In genomic region chr6:120022042-120022441, GRCm38 (mm10) we compare ENCODE assay signal across 21 mouse cellular contexts. TPM values are rescaled to one million over a fixed set of nuclear protein-coding genes. Genes with fewer than 3 reads are reported as not detected.
DNase-seq lines count a peak whose midpoint lies in the region; ATAC-seq and TF ChIP-seq lines count a peak whose summit lies in the region.
"Had no signal": no experiment of that assay in that cellular context is flagged by ENCODE, and none has a peak within 500 bp of the region (broad histone marks: within the 10 kb centered on the region; RNA-seq: fewer than 3 reads in every experiment).

No protein-coding gene starts in this region.

- no peaks in the 10 kb centered on the region for H3K27me3 ChIP-seq in intestine, embryonic 15.5 days (replicated peaks)
- H3K27me3 ChIP-seq: CH12.LX, Patski had no signal

- WGBS in intestine, embryonic 15.5 days, result 87% methylated on average over 3 of the region's 3 CpGs

- no peak overlapping the region for H3K9ac ChIP-seq in intestine, embryonic 15.5 days

- ATAC-seq in frontal cortex, adult (ENCODE audit: low TSS enrichment), result peak; percentile 74; the same call in 1 of the 2 replicates
- ATAC-seq in intestine, embryonic 15.5 days, result no peak
- ATAC-seq: activated CD4-positive, CD25-positive, alpha-beta regulatory T cell, adult 4 months; CD4-positive, CD25-positive, alpha-beta regulatory T cell, adult 4 months; Patski had no signal

- no peak for TF ChIP-seq CTCF in gastrocnemius, adult 2 months (IDR thresholded peaks at IDR 0.05)

- no peak overlapping the region for H3K4me3 ChIP-seq in gastrocnemius, adult 2 months
- no peak overlapping the region for H3K4me3 ChIP-seq in intestine, embryonic 15.5 days (replicated peaks)

- DNase-seq in cerebellum, adult 9-10 months, result peak; percentile 46
- no peak for DNase-seq in cerebellum, adult 11 months
- no peak for DNase-seq in frontal cortex, postnatal 10 days (ENCODE audit: low spot score in 2 of 2)
- no peak for DNase-seq in gastrocnemius, adult 2 months
- DNase-seq in gastrocnemius, postnatal 10 days, result no peak
- peak; percentile 80 for DNase-seq in brain, adult 2 months (ENCODE audit: low read depth, low spot score)
- DNase-seq: adrenal gland, adult 2 months; adrenal gland, adult 8-10 months; adrenal gland, postnatal 10 days; adrenal gland, postnatal 14 days; adrenal gland, postnatal 25 days; adrenal gland, postnatal 36 days; B cell, adult 2 months; cerebellum, adult 11-12 months had no signal

- H3K36me3 ChIP-seq in intestine, embryonic 15.5 days, result no peaks in the 10 kb centered on the region

- H3K9me3 ChIP-seq in intestine, embryonic 15.5 days, result no peaks in the 10 kb centered on the region
- H3K9me3 ChIP-seq: G1E had no signal

- H3K27ac ChIP-seq in gastrocnemius, adult 2 months, result peak overlapping the region; percentile 36; the same call in 1 of the 2 replicates
- H3K27ac ChIP-seq in intestine, embryonic 15.5 days, result no peak overlapping the region

- H3K4me1 ChIP-seq in intestine, embryonic 15.5 days (replicated peaks), result no peaks in the 10 kb centered on the region

- no peak overlapping the region for H3K4me2 ChIP-seq in intestine, embryonic 15.5 days (replicated peaks)

- intact Hi-C loops in gastrocnemius, adult 2 months (cut with DNase I), result no loop called here

RNA-seq across cellular contexts. Expression of gene Wnk1, which starts 16.4 kb away (rescaled TPM):
- total RNA-seq in gastrocnemius, adult 2 months (2021), result 100 to 1,000 TPM; 305 to 369 TPM
- total RNA-seq in gastrocnemius, postnatal 10 days (2021), result 100 to 1,000 TPM; 283 to 292 TPM
- 39.5 and 42.6 TPM in 2 replicates for polyA plus RNA-seq in intestine, embryonic 15.5 days (2015; fragmentation: Nextera tagmentation; extraction: Ambion mirVana)

Comparison
In these comparisons a context has a peak if more than half of its experiments do, and no peak if none do; other contexts are left out.
1. DNase-seq: peak in cerebellum, adult 9-10 months (single experiment) and brain, adult 2 months (single experiment); none in cerebellum, adult 11 months (single experiment), frontal cortex, postnatal 10 days (0 of 2), gastrocnemius, adult 2 months (single experiment) and gastrocnemius, postnatal 10 days (single experiment).